Comparison of ENCODE assay signal across 14 mouse cellular contexts in the genomic region with DNA sequence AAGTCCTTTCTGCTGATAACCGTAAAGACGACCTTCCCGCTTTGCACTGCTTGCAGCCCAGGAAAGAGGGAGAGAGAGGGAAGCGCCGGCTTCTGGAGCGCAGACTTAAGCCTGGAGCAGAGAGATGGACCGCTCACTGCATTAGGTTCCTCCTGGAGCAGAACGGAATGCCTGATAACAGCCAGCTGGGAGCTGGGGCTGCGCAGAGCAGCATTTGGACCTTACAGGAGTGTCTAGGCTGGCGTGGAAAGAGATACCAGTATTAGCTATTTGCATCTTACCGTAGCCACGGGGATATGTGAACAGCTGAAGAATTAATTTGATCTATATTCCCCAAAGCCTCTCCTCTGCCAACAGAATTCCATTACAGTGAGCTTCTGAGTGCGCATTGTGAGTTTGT. TPM values are rescaled to one million over a fixed set of nuclear protein-coding genes. Genes with fewer than 3 reads are reported as not detected.
DNase-seq lines count a peak whose midpoint lies in the region; ATAC-seq and TF ChIP-seq lines count a peak whose summit lies in the region.
"Had no signal": no experiment of that assay in that cellular context is flagged by ENCODE, and none has a peak within 500 bp of the region (broad histone marks: within the 10 kb centered on the region; RNA-seq: fewer than 3 reads in every experiment).

No protein-coding gene starts in this region.

- no peak for TF ChIP-seq CTCF in forebrain, postnatal 0 days (IDR thresholded peaks at IDR 0.05; ENCODE audit: low read depth)
- no peak for TF ChIP-seq CTCF in brain, embryonic 14.5 days (IDR thresholded peaks at IDR 0.05; ENCODE audit: borderline replicate concordance, extremely low read depth, insufficient read depth, insufficient read length)
- no peak for TF ChIP-seq CTCF in midbrain, postnatal 0 days (IDR thresholded peaks at IDR 0.05)

- no peaks in the 10 kb centered on the region for H3K36me3 ChIP-seq in forebrain, postnatal 0 days (ENCODE audit: insufficient read depth)
- no peaks in the 10 kb centered on the region; the same call in 1 of the 2 replicates for H3K36me3 ChIP-seq in forebrain, embryonic 11.5 days (ENCODE audit: control insufficient read depth, insufficient read depth, low read length)
- no peaks in the 10 kb centered on the region; the same call in 1 of the 2 replicates for H3K36me3 ChIP-seq in intestine, embryonic 14.5 days (ENCODE audit: control insufficient read depth, insufficient read depth, low read length)
- no peaks in the 10 kb centered on the region for H3K36me3 ChIP-seq in intestine, embryonic 16.5 days (ENCODE audit: control insufficient read depth, insufficient read depth, low read length)
- H3K36me3 ChIP-seq in midbrain, postnatal 0 days (ENCODE audit: insufficient read depth, low read length): no peaks in the 10 kb centered on the region

- no peak for ATAC-seq in forebrain, postnatal 0 days
- ATAC-seq in forebrain, embryonic 11.5 days (replicated peaks; ENCODE audit: low FRiP score): no peak
- no peak for ATAC-seq in intestine, embryonic 14.5 days (replicated peaks; ENCODE audit: low FRiP score, low TSS enrichment, low read depth)
- no peak; the same call in 1 of the 2 replicates for ATAC-seq in intestine, embryonic 16.5 days
- peak; percentile 28; the same call in 1 of the 2 replicates for ATAC-seq in midbrain, postnatal 0 days (ENCODE audit: low FRiP score)
- ATAC-seq: intestine, postnatal 0 days had no signal

- H3K27ac ChIP-seq in forebrain, postnatal 0 days (ENCODE audit: low read depth, low read length): peak overlapping the region; percentile 15; the same call in 1 of the 2 replicates
- H3K27ac ChIP-seq in forebrain, embryonic 11.5 days (ENCODE audit: low read depth, low read length): no peak overlapping the region
- H3K27ac ChIP-seq in intestine, embryonic 14.5 days (ENCODE audit: low read depth): no peak overlapping the region
- no peak overlapping the region for H3K27ac ChIP-seq in intestine, embryonic 16.5 days (ENCODE audit: low read length)
- peak overlapping the region; percentile 26; the same call in 1 of the 2 replicates for H3K27ac ChIP-seq in midbrain, postnatal 0 days (ENCODE audit: low read depth, low read length)

- no peaks in the 10 kb centered on the region for H3K9me3 ChIP-seq in forebrain, postnatal 0 days (ENCODE audit: low read length)
- H3K9me3 ChIP-seq in forebrain, embryonic 11.5 days (ENCODE audit: control insufficient read depth, low read length): no peaks in the 10 kb centered on the region
- no peaks in the 10 kb centered on the region for H3K9me3 ChIP-seq in intestine, embryonic 14.5 days (ENCODE audit: control insufficient read depth, low read length)
- H3K9me3 ChIP-seq in intestine, embryonic 16.5 days (ENCODE audit: control insufficient read depth, low read length): no peaks in the 10 kb centered on the region
- no peaks in the 10 kb centered on the region for H3K9me3 ChIP-seq in midbrain, postnatal 0 days (ENCODE audit: low read length)
- H3K9me3 ChIP-seq: megakaryocyte, embryonic 14.5 days had no signal

- no peak for DNase-seq in forebrain, postnatal 0 days
- DNase-seq in forebrain, embryonic 11.5 days (ENCODE audit: low spot score): no peak
- peak; percentile 45 for DNase-seq in intestine, embryonic 14.5 days (ENCODE audit: low spot score)
- peak; percentile 63 for DNase-seq in brain, embryonic 14.5 days (ENCODE audit: low read depth)
- DNase-seq in midbrain, postnatal 0 days (ENCODE audit: low spot score): peak; percentile 47
- no peak for DNase-seq in adrenal gland, postnatal 14 days
- no peak for DNase-seq in B cell, adult 2 months
- DNase-seq: gastrocnemius, postnatal 25 days; lung, adult 18-20 months; right cerebral cortex, postnatal 14 days; thymus, postnatal 4 days had no signal

- no peaks in the 10 kb centered on the region for H3K4me1 ChIP-seq in forebrain, postnatal 0 days (ENCODE audit: insufficient read depth)
- no peaks in the 10 kb centered on the region for H3K4me1 ChIP-seq in forebrain, embryonic 11.5 days (replicated peaks; ENCODE audit: control insufficient read depth, insufficient read depth, low read length)
- H3K4me1 ChIP-seq in intestine, embryonic 14.5 days (replicated peaks; ENCODE audit: control insufficient read depth, insufficient read depth, low read length): no peaks in the 10 kb centered on the region
- peaks cover 16% of the 10 kb centered on the region for H3K4me1 ChIP-seq in intestine, embryonic 16.5 days (ENCODE audit: control insufficient read depth, insufficient read depth, low read length)
- peaks cover 3% of the 10 kb centered on the region; the same call in 1 of the 2 replicates for H3K4me1 ChIP-seq in midbrain, postnatal 0 days (ENCODE audit: insufficient read depth, low read length)

- no peak overlapping the region for H3K4me2 ChIP-seq in forebrain, postnatal 0 days (ENCODE audit: low read depth)
- H3K4me2 ChIP-seq in forebrain, embryonic 11.5 days (ENCODE audit: low read depth, low read length, severe bottlenecking): no peak overlapping the region
- H3K4me2 ChIP-seq in intestine, embryonic 14.5 days (ENCODE audit: low read length): no peak overlapping the region
- H3K4me2 ChIP-seq in intestine, embryonic 16.5 days (ENCODE audit: low read depth, low read length): no peak overlapping the region
- peak overlapping the region; percentile 41 for H3K4me2 ChIP-seq in midbrain, postnatal 0 days (ENCODE audit: low read depth, low read length, poor library complexity, severe bottlenecking)

- no peak overlapping the region for H3K9ac ChIP-seq in forebrain, postnatal 0 days
- no peak overlapping the region for H3K9ac ChIP-seq in forebrain, embryonic 11.5 days (ENCODE audit: low read length)
- no peak overlapping the region for H3K9ac ChIP-seq in intestine, embryonic 14.5 days (ENCODE audit: low read length)
- H3K9ac ChIP-seq in intestine, embryonic 16.5 days (ENCODE audit: low read depth, low read length): no peak overlapping the region
- no peak overlapping the region; the same call in 1 of the 2 replicates for H3K9ac ChIP-seq in midbrain, postnatal 0 days (replicated peaks; ENCODE audit: low read length, poor library complexity, severe bottlenecking)

- WGBS in forebrain, postnatal 0 days: 75% methylated on average over 13 of the region's 13 CpGs
- WGBS in forebrain, embryonic 11.5 days: 91% methylated on average over 13 of the region's 13 CpGs
- WGBS in intestine, embryonic 14.5 days: 75% methylated on average over 13 of the region's 13 CpGs
- WGBS in intestine, embryonic 16.5 days: 70% methylated on average over 13 of the region's 13 CpGs
- WGBS in midbrain, postnatal 0 days: 53% methylated on average over 13 of the region's 13 CpGs

- H3K4me3 ChIP-seq in forebrain, postnatal 0 days (ENCODE audit: low read depth, low read length): no peak overlapping the region
- H3K4me3 ChIP-seq in forebrain, embryonic 11.5 days (ENCODE audit: low read depth, low read length): no peak overlapping the region
- no peak overlapping the region for H3K4me3 ChIP-seq in intestine, embryonic 14.5 days (ENCODE audit: low read depth, low read length)
- no peak overlapping the region for H3K4me3 ChIP-seq in intestine, embryonic 16.5 days (ENCODE audit: low read length)
- H3K4me3 ChIP-seq in midbrain, postnatal 0 days (ENCODE audit: low read depth, low read length): 0 out of 2 replicates have a peak overlapping the region, but pooled peaks have one; percentile 1
- H3K4me3 ChIP-seq: megakaryocyte, embryonic 14.5 days had no signal

- no peak for TF ChIP-seq POLR2A in brain, embryonic 14.5 days (IDR thresholded peaks at IDR 0.05; ENCODE audit: borderline replicate concordance, extremely low read depth, insufficient read depth, insufficient read length, poor library complexity, severe bottlenecking)

- H3K27me3 ChIP-seq in forebrain, postnatal 0 days (ENCODE audit: insufficient read depth, low read length): no peaks in the 10 kb centered on the region
- H3K27me3 ChIP-seq in forebrain, embryonic 11.5 days (ENCODE audit: control insufficient read depth, insufficient read depth, low read length): no peaks in the 10 kb centered on the region
- no peaks in the 10 kb centered on the region for H3K27me3 ChIP-seq in intestine, embryonic 14.5 days (replicated peaks; ENCODE audit: control insufficient read depth, insufficient read depth, low read length)
- no peaks in the 10 kb centered on the region for H3K27me3 ChIP-seq in intestine, embryonic 16.5 days (replicated peaks; ENCODE audit: control insufficient read depth, insufficient read depth, low read length)
- H3K27me3 ChIP-seq in midbrain, postnatal 0 days (ENCODE audit: insufficient read depth, low read length): no peaks in the 10 kb centered on the region
- H3K27me3 ChIP-seq: megakaryocyte, embryonic 14.5 days had no signal

RNA-seq across cellular contexts. Expression of a gene that starts 32.7 kb away (rescaled TPM):
- total RNA-seq in forebrain, postnatal 0 days (2014; rRNA removed): 55.9 and 88.9 TPM in 2 replicates
- polyA plus RNA-seq in forebrain, postnatal 0 days (2015; fragmentation: Nextera tagmentation; extraction: Ambion mirVana): 7.1 and 14.1 TPM in 2 replicates
- polyA plus RNA-seq in forebrain, embryonic 11.5 days (2014; fragmentation: Nextera tagmentation; extraction: Ambion mirVana): 2.7 and 3.7 TPM in 2 replicates
- polyA plus RNA-seq in intestine, embryonic 14.5 days (2014; fragmentation: Nextera tagmentation; extraction: Ambion mirVana): 6.1 and 6.9 TPM in 2 replicates
- polyA plus RNA-seq in intestine, embryonic 16.5 days (2015; fragmentation: Nextera tagmentation; extraction: Ambion mirVana): 3.9 and 4.0 TPM in 2 replicates
- polyA plus RNA-seq in brain, embryonic 14.5 days (2012; rRNA removed): 23.2 and 39.5 TPM in 2 replicates
- 108 and 119 TPM in 2 replicates for total RNA-seq in midbrain, postnatal 0 days (2014; rRNA removed)
- polyA plus RNA-seq in midbrain, postnatal 0 days (2015; fragmentation: Nextera tagmentation; extraction: Ambion mirVana): 13.1 and 16.5 TPM in 2 replicates
- 31.4 and 36.7 TPM in 2 replicates for total RNA-seq in adrenal gland, postnatal 14 days (2021)

Comparison
In these comparisons a context has a peak if more than half of its experiments do, and no peak if none do; other contexts are left out.
1. H3K27ac ChIP-seq: peak in forebrain, postnatal 0 days (single experiment) and midbrain, postnatal 0 days (single experiment); none in forebrain, embryonic 11.5 days (single experiment), intestine, embryonic 14.5 days (single experiment) and intestine, embryonic 16.5 days (single experiment).
2. DNase-seq: peak in intestine, embryonic 14.5 days (single experiment), brain, embryonic 14.5 days (single experiment) and midbrain, postnatal 0 days (single experiment); none in forebrain, postnatal 0 days (single experiment), forebrain, embryonic 11.5 days (single experiment), adrenal gland, postnatal 14 days (single experiment) and B cell, adult 2 months (0 of 2).